Mouse (Mus musculus) spleen, adult 12 weeks (tissue): ENCODE measurements around the gene Ankrd49.

ENCODE experiments used
- DNase-seq: peaks from one replicate; pipeline ENCODE4 v3.0.0; 2022; ENCODE audit warnings: low spot score

Gene Ankrd49

GRCm38 (mm10) chr9:14784039-14785002, at the start of gene Ankrd49, which contains the start of gene Mre11a:
Gene Ankrd49, minus strand, starts transcription at chr9:14784856.
Gene Mre11a, plus strand, starts transcription at chr9:14784654.
- DNase-seq: peak; percentile 88

GRCm38 (mm10) chr9:14832046-14832445, 47.4 kb upstream of the Ankrd49 start:
- DNase-seq: no peak

GRCm38 (mm10) chr9:14827875-14828274, 43.2 kb upstream of the Ankrd49 start:
- no peak for DNase-seq

- no peak for DNase-seq
Observed at GRCm38 (mm10) chr9:14824840-14825239, 40.2 kb upstream of the Ankrd49 start.

GRCm38 (mm10) chr9:14821396-14821795, 36.7 kb upstream of the Ankrd49 start:
- DNase-seq: no peak

- no peak for DNase-seq
Observed at GRCm38 (mm10) chr9:14810111-14810510, 25.5 kb upstream of the Ankrd49 start.

- DNase-seq: no peak
Observed at GRCm38 (mm10) chr9:14806786-14807185, 22.1 kb upstream of the Ankrd49 start.

GRCm38 (mm10) chr9:14805714-14806113, 21.1 kb upstream of the Ankrd49 start:
- DNase-seq: no peak

GRCm38 (mm10) chr9:14787356-14787755, 2.7 kb upstream of the Ankrd49 start:
- no peak for DNase-seq

GRCm38 (mm10) chr9:14778341-14778740, 6.3 kb downstream of the Ankrd49 start:
- no peak for DNase-seq

- DNase-seq: no peak
Observed at GRCm38 (mm10) chr9:14773813-14774212, 10.8 kb downstream of the Ankrd49 start.

GRCm38 (mm10) chr9:14772074-14772473, 12.6 kb downstream of the Ankrd49 start:
- DNase-seq: no peak

- no peak for DNase-seq
Observed at GRCm38 (mm10) chr9:14770803-14771471, 13.7 kb downstream of the Ankrd49 start, which contains the start of gene 1700012B09Rik. Gene 1700012B09Rik, minus strand, starts transcription at chr9:14771030.

GRCm38 (mm10) chr9:14769811-14770210, 14.8 kb downstream of the Ankrd49 start:
- no peak for DNase-seq

GRCm38 (mm10) chr9:14764765-14765164, 19.9 kb downstream of the Ankrd49 start:
- no peak for DNase-seq

GRCm38 (mm10) chr9:14759261-14759660, 25.4 kb downstream of the Ankrd49 start:
- no peak for DNase-seq

- no peak for DNase-seq
Observed at GRCm38 (mm10) chr9:14758590-14758989, 26.1 kb downstream of the Ankrd49 start.

GRCm38 (mm10) chr9:14754469-14754868, 30.2 kb downstream of the Ankrd49 start:
- DNase-seq: no peak

GRCm38 (mm10) chr9:14753947-14754346, 30.7 kb downstream of the Ankrd49 start:
- no peak for DNase-seq

- no peak for DNase-seq
Observed at GRCm38 (mm10) chr9:14752001-14752522, 32.6 kb downstream of the Ankrd49 start, which contains the start of gene Fut4. Gene Fut4, minus strand, starts transcription at chr9:14752393.

GRCm38 (mm10) chr9:14751503-14752000, 33.1 kb downstream of the Ankrd49 start:
- no peak for DNase-seq

GRCm38 (mm10) chr9:14750901-14751502, 33.7 kb downstream of the Ankrd49 start:
- DNase-seq: no peak
